Mouse (Mus musculus): ENCODE results near the gene Smok3c.

- no peak for TF ChIP-seq CTCF (IDR thresholded peaks at IDR 0.05; ENCODE audit: control insufficient read depth, insufficient read depth, insufficient replicate concordance, low read depth, low read length)
- TF ChIP-seq POLR2A (IDR thresholded peaks at IDR 0.05; ENCODE audit: control insufficient read depth, low read depth, low read length), result no peak
These were observed 33.8 kb downstream of the Smok3c start for GRCm38 (mm10) chr5:138086842-138087241.
